Mouse (Mus musculus) spleen, postnatal 36 days (tissue): ENCODE data around the gene Scfd2.
A peak's percentile ranks its signal among the peaks of the same experiment; 100 is the strongest.

ENCODE experiments used
- DNase-seq, 2 experiments: peaks; one replicate each; pipeline ENCODE4 v3.0.0; 2022; ENCODE audit warnings: low spot score in 2 of 2, mixed read lengths in 1 of 2

Scfd2 gene

DNA sequence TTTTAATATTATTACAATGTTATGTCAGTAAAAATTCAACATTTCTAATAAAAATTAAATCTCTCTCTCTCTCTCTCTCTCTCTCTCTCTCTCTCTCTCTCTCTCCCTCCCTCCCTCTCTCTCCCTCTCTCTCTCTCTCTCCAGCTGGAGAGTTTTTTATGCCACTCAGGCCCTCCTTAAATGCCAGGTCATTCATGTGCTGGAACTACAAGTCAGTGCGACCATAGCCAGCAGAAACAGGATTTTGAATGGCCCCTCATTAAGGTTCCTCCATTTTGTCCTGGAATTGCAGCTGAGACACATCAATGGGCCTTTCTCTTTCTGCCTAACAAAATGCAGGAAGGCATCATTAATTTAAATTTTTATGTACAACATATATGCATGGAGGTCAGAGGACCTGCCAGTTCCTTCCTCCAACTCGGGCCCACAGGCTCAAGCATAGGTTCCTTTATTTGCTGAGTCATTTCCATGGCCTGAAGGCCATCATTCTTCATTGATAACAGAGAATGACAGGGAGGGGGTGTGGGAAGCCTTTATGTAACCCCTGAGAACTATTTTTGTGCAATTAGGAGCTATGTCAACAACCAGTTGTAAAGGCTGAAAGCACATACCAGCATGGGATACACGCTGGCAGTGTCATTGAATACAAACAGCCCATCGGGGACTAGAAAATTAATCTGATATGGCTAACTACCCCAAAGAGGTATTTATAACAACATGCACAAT, 165.4 kb downstream of the Scfd2 start:
- no peak for DNase-seq

DNA sequence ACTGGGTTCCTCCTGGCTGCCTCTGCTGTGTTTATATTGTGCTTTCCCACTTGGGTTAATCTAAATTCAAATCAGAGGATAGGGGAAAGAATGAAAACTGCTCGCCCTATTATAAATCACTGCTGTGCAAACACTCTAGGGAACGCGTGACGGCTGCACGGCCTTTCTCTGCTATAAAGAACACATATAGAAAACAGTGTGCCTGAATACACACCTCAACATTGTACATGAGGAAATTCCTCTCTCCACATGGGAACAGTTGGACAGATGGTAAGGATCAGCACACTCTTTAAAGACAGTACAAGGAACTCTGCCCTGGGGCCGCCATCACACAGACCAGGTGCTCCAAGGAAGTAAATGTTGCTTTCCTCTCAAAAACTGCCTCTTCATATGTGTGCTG, 166.2 kb downstream of the Scfd2 start:
- no peak for DNase-seq

DNA sequence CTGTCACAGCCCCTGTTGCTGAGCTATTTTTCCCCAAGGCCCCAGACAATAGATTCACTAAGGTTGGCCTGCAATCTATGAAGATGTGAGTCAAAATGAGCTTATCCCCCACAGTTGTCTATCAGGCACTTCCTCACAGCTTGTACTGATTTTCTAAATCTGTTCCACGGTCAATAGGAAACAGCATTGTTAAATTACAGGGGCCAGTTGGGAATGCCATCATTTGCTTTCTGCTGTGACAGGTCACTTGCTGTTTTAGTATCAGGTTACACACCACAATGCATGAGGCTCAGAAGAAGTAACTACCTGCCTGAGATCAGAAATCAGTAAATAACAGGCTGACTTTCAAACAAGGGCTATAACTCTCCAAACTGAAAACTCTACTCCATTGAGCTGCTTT, 168.3 kb downstream of the Scfd2 start:
- no peak for DNase-seq

DNA sequence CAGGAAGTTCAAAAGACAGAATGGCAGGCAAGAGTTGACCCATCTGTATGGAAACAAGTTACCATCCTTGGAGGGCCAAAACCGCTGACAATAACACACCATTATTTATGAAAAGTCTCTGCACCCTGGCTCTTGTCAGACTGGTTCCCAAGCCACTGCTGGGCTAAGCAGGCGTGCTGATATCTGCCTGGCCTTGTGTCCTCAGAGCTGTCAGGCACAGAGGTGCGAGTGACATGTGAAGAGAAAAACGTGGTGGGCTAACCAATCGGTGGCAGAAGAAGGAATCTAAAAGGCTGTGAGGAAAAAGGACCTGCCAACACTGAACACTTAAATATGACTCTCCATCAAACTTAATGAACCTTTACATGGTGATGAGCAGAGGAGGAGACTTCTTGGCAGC, 170.0 kb downstream of the Scfd2 start:
- no peak for DNase-seq

DNA sequence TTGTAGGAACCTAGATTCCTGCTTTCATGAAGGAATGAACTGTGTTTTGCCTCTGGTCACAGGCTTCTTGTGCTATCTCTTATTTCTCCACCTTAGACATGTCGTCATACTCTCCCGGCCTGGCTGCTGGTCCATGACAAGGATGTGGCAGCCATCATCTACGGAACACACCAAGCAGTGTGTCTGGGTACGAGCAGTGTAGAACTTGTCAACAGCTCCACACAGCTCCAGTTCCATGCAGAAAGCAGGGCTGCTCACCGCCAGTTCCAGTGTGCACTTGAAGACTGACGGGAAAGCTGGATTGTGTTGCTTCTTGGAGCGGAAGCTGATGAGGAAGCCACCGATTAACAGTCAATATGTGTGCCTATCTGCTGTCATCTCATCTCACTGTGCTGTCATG, 173.5 kb downstream of the Scfd2 start:
- no peak for DNase-seq

DNA sequence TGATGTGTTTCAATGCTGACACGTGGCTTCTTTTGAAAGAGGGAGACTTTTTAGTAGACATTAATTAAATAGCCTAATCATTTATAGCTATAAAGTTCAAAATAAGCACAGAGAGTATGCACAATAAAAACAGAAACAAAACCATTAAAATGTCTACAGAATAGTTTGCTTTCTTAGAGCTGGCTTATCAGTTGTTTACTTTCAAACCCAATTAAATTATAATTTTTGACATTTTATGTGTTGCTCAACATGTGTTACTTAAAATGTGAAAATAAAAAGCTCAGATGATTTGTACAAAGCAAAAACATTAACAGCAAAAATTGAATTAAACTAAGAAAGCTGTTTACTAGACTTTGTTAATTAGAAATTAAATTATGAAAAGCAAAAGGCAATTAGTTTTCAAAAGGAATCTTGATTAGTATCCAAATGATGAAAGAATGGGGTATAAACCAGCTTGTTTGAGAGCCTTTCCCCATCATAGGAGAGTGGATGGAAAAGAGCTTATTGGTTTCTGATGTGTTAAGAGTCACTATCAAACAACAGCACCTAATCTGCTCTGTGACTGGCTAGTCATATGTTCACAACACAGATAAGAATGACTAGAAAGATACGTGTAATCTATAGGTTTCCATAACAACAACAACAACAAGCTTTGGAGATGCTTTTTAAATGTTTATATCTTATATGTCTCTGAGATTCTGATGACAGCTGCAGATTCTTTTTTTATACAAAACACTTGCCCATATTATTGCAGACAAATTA, 176.0 kb downstream of the Scfd2 start:
- DNase-seq, result no peak

DNA sequence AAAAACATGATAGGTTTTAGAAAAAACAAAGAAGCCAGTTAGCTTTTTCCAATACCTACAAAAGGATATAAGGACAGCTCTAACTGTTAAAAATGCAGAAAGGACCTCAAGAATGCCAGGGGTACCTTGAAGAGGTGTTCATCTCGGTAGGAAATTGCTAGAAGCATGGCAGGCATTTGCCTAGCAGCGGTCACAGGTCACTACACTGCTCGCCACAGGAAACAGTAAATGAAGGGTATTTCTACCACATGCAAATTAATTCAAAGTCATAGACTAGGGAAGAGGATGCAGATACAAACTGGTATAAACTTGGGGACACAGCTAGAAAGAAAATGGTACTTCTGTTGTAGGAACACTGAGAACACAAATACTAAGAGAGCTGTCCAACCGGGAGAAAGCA, 180.7 kb downstream of the Scfd2 start:
- DNase-seq, result peak; percentile 6 to 10

DNA sequence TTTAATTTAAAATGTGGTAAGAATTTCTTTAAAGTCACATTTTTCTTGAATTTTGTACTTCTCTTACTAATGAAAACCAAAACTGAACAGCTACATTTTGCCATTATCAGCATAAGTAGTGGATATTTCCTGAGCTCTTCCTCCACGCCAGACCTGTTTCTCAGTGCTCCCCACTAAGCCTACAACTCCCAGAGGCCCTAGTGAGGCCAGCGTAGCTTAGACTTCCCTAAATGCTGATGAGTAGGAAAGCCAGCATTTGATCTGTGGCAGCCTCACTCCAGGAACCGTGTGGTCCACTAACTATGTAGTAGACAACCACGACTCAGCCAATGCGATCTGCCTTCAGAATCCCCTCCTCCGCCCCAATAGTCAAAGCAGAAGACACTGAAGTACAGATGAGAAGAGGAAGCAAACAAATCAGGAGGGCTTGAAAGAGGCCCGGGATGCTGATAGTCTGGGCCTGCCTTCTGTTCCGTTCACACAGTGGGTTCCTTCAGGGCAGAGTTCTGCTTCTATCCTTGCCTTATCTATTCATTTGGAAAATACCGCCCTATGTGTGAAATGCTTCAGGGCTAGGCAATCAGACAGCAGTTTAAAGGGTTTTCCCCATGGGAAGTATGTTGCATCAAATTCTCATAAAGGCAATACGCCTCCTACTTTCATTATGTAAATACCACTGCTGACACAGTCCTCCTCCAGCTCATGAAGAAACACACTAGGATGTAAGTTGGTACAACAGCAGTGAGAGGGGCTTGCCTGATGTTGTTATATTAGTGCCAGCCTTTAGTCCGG, 183.3 kb downstream of the Scfd2 start:
- peak in 1 of 2 experiments; percentile 6 for DNase-seq

DNA sequence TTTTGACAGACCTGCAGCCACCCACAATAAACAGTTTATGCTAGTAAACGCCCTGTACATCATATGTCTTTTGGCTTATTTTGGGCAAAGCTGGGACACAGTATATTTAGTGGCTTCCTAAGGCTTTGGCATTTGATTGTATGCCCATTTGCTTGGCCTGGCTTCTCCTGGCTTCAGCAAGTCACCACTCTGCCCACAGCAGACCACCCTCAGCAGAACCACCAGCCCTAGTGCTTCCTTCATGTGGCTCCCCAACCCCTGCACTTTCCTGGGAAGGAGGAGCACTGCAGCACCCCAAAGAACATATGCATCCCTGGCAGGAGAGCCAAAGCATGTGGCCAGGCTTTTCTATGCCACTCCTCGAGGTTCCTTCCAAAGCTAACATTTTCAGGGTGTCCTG, 188.5 kb downstream of the Scfd2 start:
- DNase-seq, result no peak

DNA sequence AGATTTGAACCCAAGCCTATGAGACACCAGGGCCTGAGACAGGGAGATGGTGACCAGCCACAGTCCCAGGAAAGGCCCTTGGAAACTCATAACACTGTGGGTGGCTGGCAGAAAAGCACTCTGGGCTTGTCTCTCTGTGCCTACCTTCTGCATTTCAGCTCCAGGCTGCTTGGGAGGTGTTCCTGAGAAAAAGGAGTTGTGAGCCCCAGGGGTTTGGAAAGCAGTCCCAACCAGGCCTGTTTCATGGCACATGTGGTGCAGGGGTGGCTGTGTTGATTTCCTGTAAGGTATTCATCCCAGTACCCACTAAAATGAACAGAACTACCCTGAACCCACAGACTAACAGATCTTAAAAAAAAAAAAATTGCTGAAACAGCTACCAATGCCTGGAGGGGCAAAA, 189.0 kb downstream of the Scfd2 start:
- no peak for DNase-seq

DNA sequence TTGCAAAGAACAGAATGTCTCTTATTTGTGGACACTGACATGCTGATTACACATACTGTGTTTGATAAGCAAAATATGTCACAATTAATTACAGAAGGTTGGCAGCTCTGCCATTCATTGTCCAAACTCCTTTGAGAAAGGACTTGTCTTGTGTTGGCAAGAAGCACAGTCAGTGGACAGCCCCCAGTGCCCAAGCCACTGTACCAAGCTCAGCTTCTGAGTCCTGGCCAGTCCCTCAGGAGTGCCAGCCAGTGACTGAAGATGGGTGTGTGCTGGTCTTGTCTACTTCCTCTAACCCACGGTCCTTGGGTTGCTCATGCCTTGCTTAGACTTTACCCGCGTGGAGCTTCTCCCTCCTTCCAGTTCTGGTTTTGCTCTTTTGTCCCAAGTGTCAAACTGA, 194.1 kb downstream of the Scfd2 start:
- no peak for DNase-seq

DNA sequence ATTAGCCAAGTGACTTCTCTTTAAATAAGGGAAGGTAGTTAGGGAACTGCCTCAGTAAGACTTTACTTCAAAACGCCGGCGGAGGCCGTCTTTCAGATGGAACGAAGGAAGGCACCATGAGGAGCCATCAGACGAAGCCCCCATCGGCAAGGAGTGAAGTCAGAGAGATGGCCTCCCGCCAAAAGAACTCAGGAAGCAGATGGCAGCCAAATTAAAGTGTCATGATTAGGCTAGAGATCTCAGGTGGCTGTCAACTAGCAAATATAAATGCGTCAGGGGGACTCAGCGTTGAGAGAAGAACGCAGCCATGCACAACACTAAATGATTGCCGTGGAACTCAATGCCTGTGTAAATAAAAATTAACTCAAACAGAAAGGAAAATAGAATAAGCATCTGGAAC, 194.8 kb downstream of the Scfd2 start:
- no peak for DNase-seq

DNA sequence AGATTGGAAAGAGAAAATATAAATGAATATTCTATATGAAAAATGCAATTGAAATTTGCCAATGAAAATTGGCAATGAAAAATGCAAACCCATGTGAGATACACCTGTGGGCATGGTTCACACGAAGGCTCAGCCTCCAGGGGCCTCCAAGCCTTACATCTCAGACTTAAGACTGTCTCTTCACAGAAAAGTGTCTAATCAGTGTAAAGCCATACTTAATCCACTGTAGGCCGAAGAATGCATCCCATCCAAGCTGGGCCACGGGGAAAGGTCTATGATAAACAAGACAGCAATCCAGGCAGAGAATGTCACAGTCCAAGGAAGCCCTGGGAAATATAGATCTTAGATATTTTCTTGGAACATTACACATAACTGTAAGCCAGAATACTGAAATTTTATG, 198.3 kb downstream of the Scfd2 start:
- no peak for DNase-seq

DNA sequence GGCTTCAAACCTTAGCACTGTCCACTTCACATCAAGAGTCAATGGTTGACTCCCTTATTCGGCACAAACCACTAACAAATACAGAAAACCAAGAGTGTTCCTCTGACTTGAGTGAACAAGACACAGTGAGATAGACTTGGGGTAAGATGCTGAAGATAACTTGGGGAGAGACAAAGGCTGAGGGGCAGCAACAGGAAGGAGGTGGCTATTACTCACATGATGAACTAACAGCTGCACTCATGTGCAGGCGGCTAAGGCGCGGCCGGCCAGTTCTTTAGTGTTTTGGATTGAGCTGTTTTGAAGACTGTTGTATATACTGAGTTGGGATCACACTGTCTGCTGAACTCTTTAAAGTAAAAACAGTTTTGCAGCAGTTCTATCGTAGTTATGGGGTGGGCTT, 205.3 kb downstream of the Scfd2 start:
- DNase-seq, result no peak

DNA sequence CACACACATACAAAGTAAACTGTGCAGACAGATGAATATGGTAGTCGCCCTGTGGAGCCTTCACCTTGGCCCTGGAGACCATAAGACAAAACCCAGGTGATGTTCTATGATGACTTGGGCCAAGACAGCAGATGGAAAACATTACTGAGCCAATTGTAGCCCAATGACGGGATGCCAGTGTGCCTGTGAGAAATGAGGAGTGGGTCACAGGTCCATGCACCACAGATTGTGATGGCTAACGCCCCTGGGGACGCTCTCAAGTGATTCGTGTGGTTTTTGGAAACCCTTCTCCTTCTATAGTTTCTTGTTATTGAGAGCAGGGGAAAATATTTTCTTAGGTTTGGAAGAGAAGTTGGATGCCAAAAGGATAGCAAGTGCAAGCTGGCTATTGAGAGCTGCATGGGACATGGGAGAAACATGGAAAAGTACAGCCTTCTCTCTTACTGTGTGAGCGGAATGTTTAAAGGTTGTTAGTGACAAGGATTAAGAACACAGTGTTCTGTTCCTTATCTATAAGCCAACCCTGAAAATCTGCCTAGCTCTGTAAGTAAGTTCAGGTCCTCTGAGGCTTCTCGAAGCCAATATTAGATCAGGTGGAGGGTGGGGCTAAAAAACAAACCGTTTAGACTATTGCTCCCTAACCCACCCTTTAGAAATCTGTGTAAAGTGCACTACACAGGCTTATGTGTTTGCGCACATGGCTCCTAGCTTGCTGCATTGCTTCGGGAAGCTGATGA, 210.4 kb downstream of the Scfd2 start:
- DNase-seq, result no peak

DNA sequence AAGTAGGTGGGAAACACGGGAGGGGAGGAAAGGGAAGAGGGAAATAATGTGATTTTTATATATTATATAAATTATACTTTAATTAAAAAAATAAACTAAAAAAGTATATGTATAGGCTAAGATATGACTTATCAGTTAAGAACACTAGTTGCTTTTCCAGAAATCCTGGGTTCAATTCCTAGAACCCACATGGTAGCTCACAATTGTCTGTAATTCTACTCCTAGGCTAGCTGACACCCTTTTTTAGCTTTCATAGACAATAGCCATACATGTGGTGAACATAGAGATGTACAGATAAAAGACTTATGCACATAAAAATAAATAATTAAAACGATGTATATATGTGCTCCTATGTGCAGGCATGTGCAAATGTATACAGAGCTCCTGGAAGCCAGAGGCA, 212.0 kb downstream of the Scfd2 start:
- DNase-seq, result no peak

DNA sequence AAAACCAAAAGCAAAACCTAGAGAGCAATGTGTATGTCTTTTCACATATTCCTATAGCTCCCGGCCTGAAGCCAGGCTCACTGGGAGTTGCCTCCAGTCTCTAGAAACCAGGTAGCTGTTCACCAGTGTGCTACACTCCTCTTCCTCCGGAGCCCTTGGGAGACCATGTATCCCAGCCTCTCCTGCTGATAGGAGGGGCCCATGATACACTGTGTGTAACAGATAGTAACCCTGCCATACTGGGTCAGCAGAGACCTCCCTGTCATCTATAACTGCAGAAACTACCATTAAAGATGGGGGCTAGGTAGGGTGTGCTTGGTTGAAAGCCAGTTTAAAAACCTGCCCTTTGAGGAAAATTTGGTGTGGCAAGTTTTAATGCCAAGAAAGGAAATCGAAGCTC, 214.4 kb downstream of the Scfd2 start:
- DNase-seq, result no peak

DNA sequence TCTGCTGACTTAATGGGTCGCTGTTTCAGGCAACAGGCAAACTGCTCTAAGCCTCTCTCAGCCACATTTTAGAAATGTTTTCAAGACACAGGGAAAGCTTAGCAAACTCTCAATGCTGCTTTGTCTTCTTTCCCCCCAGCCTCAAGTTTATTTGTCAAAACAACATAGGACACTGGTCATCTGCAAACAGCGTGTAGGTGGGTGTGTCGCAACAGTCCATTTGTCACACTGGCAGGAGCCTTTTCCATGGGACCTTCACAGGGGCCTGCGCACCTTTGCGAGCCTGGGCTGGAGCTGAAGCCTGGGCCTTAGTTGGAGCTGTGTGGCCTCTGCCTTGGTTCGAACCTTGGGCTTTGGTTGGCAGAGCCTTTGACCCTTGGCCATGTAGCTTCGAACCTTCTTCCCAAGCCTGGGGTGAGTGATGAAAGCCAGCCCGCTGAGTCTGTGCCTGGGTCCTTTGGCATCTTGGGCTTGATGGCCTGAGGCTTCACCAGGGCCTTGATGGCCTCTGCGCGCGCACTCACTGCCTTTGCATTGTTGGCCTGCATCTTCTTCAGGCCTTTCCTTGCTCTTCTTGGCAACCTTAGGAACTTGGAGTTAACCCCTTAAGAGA, 215.1 kb downstream of the Scfd2 start:
- DNase-seq, result no peak

DNA sequence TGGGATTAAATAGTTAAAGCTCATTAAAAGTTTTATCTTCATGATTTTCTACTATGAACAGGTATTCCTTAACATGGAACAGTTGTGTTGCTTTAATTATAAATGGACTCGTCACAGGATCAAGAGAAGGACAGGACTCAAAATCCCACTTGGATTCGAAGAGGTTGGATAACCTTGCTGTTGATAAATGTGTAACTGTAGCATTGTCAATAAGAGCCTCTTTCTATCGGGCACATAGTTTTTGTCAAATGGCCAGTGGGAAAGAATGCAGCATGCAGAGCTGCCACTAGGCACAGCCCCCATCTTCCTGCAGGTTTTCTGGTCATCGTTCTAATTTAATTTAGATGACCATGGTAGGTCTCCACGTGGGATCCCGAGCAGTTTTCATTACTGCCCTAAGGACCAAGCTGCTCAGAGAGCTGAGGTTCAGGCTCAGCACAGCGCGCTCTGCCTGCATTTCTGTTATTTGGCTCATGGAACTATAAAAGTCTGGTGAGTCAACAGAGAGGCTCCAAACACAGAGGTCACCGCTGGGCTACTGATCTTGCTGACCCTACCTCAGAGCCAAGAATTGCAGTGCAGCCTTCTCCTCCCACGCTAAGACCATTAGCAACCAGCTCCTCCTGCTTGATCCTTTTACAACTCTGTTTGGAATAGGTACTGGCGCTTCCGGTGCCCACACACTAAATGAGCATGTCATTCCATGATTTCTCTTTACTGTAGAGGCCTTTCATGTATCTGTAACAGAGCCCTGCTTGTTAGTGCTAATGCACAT, 215.9 kb downstream of the Scfd2 start:
- DNase-seq, result no peak

DNA sequence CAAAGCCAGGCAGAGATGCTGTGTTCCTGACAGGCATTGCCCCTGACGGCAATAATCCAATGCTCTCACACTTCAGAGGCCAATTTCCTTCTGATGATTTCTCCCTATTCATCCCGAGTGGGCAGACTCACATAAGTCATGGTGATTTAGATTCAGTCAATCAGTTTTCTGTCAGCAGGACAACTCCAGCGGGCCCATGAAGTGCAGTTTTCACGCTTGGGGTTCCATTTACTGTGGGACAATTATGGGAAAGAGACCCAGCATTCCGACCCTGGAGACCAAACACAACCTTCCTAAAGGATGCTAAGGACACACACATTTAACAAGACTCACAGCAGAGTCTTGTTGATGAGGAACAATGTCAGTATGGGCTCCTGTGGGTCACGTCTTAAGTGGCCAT, 217.1 kb downstream of the Scfd2 start:
- DNase-seq, result no peak

DNA sequence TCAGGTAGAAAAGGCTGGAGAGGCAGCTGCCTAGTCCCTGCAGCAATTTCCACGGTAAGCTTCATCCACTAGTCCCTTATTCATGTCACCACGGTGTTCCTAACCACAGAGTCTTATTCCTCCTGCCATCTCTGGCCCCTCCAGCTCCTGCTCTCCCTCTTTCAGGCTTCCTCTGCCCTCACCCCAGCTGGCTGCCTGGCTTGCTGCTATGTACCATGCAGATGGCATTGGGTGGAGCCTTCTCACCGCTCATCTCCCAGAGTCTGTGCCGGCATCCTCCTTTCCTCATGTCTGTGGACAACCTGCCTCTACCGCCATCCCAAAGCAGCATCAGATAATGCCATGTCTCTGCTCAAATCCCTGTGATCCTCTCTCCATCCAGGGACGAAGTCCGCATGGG, 218.0 kb downstream of the Scfd2 start:
- DNase-seq, result no peak
